Mouse (Mus musculus): ENCODE data around the gene Slc36a4. TPM values are rescaled to one million over a fixed set of nuclear protein-coding genes. Genes with fewer than 3 reads are reported as not detected.
A peak's percentile ranks its signal among the peaks of the same experiment; 100 is the strongest.

Slc36a4 gene
- polyA plus RNA-seq, 1 experiment from 2014 or later = 21.7 TPM

DNA sequence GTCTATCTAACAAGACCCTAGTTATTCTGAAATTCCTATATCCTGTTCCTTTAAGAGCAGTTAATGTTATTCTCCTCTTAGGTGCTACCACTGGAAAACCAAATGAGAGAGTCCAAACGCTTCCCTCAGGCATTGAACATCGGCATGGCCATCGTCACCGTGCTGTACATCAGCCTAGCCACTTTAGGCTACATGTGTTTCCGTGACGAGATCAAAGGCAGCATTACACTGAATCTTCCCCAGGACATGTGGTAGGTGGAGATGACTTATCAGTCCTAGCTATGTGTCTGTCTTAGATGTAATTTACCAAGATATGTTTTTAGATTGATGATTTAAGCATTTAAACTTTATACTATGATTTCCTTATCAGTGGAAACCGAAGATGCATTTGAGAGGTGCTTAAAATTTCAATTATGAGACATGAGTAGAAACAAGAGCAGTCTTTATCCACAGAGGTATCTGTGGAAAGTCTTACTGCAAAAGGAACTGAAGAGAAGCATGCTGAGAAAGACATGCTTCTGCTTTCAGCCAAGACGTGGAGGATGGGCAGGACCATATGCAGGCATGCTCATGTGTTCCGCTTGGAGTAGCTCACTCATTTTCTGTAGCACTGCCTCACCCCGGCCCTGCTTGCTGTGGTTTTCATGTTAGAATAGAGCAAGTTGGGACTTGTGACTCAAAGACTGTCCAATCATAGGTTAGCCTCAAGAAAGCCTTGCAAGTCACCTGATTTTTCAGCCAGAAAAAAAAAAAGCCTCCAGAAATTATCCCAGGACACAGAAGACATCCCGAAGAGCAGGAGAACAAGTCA lies 24.7 kb downstream of the Slc36a4 start:
- Histone ChIP-seq H3K4me3 (ENCODE audit: low read depth, low read length) (no peak overlapping the region), H3K4me1 (ENCODE audit: control insufficient read depth, insufficient read depth, low read length) (no peaks in the 10 kb centered on the region; the same call in 1 of the 2 replicates), H3K27me3 (ENCODE audit: control insufficient read depth, insufficient read depth, low read length) (no peaks in the 10 kb centered on the region), H3K9me3 (ENCODE audit: control insufficient read depth, low read length) (no peaks in the 10 kb centered on the region), H3K36me3 (ENCODE audit: control insufficient read depth, insufficient read depth, low read length) (peaks cover 5% of the 10 kb centered on the region), H3K27ac (ENCODE audit: low read depth, low read length) (no peak overlapping the region), H3K4me2 (ENCODE audit: low read depth) (no peak overlapping the region), H3K9ac (ENCODE audit: low read length) (no peak overlapping the region)
- ATAC-seq (ENCODE audit: insufficient read depth, low FRiP score, low TSS enrichment) = no peak
- no peak for DNase-seq (ENCODE audit: low spot score)
- 83% methylated on average over 11 of the region's 11 CpGs for WGBS

DNA sequence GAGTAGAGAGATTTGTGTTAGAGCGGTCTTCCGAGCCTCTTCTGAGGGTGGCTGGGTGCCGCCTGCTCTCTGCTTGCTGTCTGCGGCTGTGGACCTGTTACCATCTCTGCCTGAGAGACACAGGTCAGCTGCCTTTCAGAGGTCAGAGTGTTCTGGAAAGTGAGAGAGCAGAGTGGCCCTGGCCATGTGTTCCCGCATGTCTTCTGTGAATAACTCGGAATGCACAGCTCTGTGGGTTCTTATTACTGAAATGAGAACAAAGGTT lies 25.3 kb downstream of the Slc36a4 start:
- H3K4me1 ChIP-seq (ENCODE audit: control insufficient read depth, insufficient read depth, low read length) = no peaks in the 10 kb centered on the region; the same call in 1 of the 2 replicates
- no peak overlapping the region for H3K4me3 ChIP-seq (ENCODE audit: low read depth, low read length)
- peaks cover 5% of the 10 kb centered on the region for H3K36me3 ChIP-seq (ENCODE audit: control insufficient read depth, insufficient read depth, low read length)
- WGBS = 94% methylated on average over 6 of the region's 6 CpGs
- H3K4me2 ChIP-seq (ENCODE audit: low read depth) = no peak overlapping the region
- no peak for DNase-seq (ENCODE audit: low spot score)
- no peak overlapping the region for H3K9ac ChIP-seq (ENCODE audit: low read length)
- no peaks in the 10 kb centered on the region for H3K9me3 ChIP-seq (ENCODE audit: control insufficient read depth, low read length)
- no peak overlapping the region for H3K27ac ChIP-seq (ENCODE audit: low read depth, low read length)
- no peaks in the 10 kb centered on the region for H3K27me3 ChIP-seq (ENCODE audit: control insufficient read depth, insufficient read depth, low read length)
- no peak for ATAC-seq (ENCODE audit: insufficient read depth, low FRiP score, low TSS enrichment)

- Histone ChIP-seq H3K27ac (ENCODE audit: low read depth, low read length) (no peak overlapping the region), H3K9me3 (ENCODE audit: control insufficient read depth, low read length) (no peaks in the 10 kb centered on the region), H3K4me3 (ENCODE audit: low read depth, low read length) (no peak overlapping the region), H3K27me3 (ENCODE audit: control insufficient read depth, insufficient read depth, low read length) (no peaks in the 10 kb centered on the region), H3K36me3 (ENCODE audit: control insufficient read depth, insufficient read depth, low read length) (peaks cover 5% of the 10 kb centered on the region), H3K9ac (ENCODE audit: low read length) (no peak overlapping the region), H3K4me1 (ENCODE audit: control insufficient read depth, insufficient read depth, low read length) (no peaks in the 10 kb centered on the region; the same call in 1 of the 2 replicates), H3K4me2 (ENCODE audit: low read depth) (no peak overlapping the region)
- WGBS = 84% methylated on average over 2 of the region's 2 CpGs
- no peak for DNase-seq (ENCODE audit: low spot score)
- no peak for ATAC-seq (ENCODE audit: insufficient read depth, low FRiP score, low TSS enrichment)
These were observed 28.0 kb downstream of the Slc36a4 start for GRCm38 (mm10) chr9:15737522-15737921.

DNA sequence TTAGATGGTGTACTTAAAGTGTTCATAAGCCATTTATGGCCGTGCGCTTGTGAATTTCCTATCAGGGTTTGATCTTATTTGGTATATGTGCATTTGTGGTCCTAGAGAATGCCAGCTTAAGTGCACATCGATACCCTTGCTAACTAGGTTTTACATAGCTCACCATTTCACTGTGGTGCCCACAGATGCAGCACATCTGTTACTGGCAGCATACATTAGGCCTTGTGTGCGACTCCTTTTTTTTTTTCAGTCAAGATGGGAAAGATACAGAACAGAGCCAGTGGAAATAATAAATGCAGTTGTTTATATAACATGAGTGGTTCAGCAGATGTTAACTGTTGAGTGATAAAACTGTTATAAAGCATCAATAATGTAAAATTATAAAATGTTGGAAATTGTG lies 31.9 kb downstream of the Slc36a4 start:
- no peaks in the 10 kb centered on the region for H3K9me3 ChIP-seq (ENCODE audit: control insufficient read depth, low read length)
- peaks cover 5% of the 10 kb centered on the region for H3K36me3 ChIP-seq (ENCODE audit: control insufficient read depth, insufficient read depth, low read length)
- ATAC-seq (ENCODE audit: insufficient read depth, low FRiP score, low TSS enrichment) (no peak), DNase-seq (ENCODE audit: low spot score) (no peak)
- H3K4me2 ChIP-seq (ENCODE audit: low read depth) = no peak overlapping the region
- H3K9ac ChIP-seq (ENCODE audit: low read length) = no peak overlapping the region
- H3K4me3 ChIP-seq (ENCODE audit: low read depth, low read length) = no peak overlapping the region
- H3K27ac ChIP-seq (ENCODE audit: low read depth, low read length) = no peak overlapping the region
- no peaks in the 10 kb centered on the region for H3K27me3 ChIP-seq (ENCODE audit: control insufficient read depth, insufficient read depth, low read length)
- 86% methylated on average over 4 of the region's 4 CpGs for WGBS
- H3K4me1 ChIP-seq (ENCODE audit: control insufficient read depth, insufficient read depth, low read length) = no peaks in the 10 kb centered on the region

GRCm38 (mm10) chr9:15741931-15742330 lies 32.4 kb downstream of the Slc36a4 start:
- WGBS = 58% methylated on average over 6 of the region's 6 CpGs

GRCm38 (mm10) chr9:15745985-15746607 lies 36.6 kb downstream of the Slc36a4 start:
- 43% methylated on average over 2 of the region's 2 CpGs for WGBS
- ATAC-seq (ENCODE audit: insufficient read depth, low FRiP score, low TSS enrichment) = peak; percentile 48; the same call in 1 of the 2 replicates
- Histone ChIP-seq H3K27ac (ENCODE audit: low read depth, low read length) (no peak overlapping the region), H3K4me2 (ENCODE audit: low read depth) (no peak overlapping the region), H3K9me3 (ENCODE audit: control insufficient read depth, low read length) (no peaks in the 10 kb centered on the region), H3K9ac (ENCODE audit: low read length) (no peak overlapping the region), H3K27me3 (ENCODE audit: control insufficient read depth, insufficient read depth, low read length) (no peaks in the 10 kb centered on the region), H3K36me3 (ENCODE audit: control insufficient read depth, insufficient read depth, low read length) (no peaks in the 10 kb centered on the region), H3K4me3 (ENCODE audit: low read depth, low read length) (no peak overlapping the region), H3K4me1 (ENCODE audit: control insufficient read depth, insufficient read depth, low read length) (0 out of 2 replicates have a peak, but pooled peaks cover 4% of the 10 kb centered on the region)
- peak; percentile 31 for DNase-seq (ENCODE audit: low spot score)

More at GRCm38 (mm10) chr9:15741931-15742330, 32.4 kb downstream of the Slc36a4 start:
- ATAC-seq (ENCODE audit: insufficient read depth, low FRiP score, low TSS enrichment) = peak; percentile 52; the same call in 1 of the 2 replicates
- no peak for DNase-seq (ENCODE audit: low spot score)
- Histone ChIP-seq H3K27me3 (ENCODE audit: control insufficient read depth, insufficient read depth, low read length) (no peaks in the 10 kb centered on the region), H3K9ac (ENCODE audit: low read length) (no peak overlapping the region), H3K27ac (ENCODE audit: low read depth, low read length) (no peak overlapping the region), H3K4me3 (ENCODE audit: low read depth, low read length) (no peak overlapping the region), H3K4me2 (ENCODE audit: low read depth) (no peak overlapping the region), H3K9me3 (ENCODE audit: control insufficient read depth, low read length) (no peaks in the 10 kb centered on the region), H3K4me1 (ENCODE audit: control insufficient read depth, insufficient read depth, low read length) (0 out of 2 replicates have a peak, but pooled peaks cover 4% of the 10 kb centered on the region), H3K36me3 (ENCODE audit: control insufficient read depth, insufficient read depth, low read length) (peaks cover 5% of the 10 kb centered on the region)

DNA sequence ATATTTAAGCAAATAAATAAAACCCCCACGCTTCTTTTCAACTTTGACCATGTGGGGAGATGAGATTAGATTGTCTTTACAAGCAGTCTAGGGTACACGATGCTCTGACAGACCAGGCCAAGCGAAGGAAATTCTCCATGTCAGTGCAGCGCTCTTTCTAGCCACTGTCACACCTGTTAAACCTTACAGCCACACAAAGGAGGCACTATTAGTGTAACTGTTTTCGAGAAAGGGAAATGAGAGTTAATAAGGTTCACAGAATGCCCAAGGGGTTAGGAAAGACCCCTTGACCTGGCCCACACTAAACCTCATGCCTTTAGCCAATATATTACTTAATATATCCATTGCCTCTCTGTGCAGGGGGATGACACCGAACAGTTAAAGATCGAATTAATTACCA lies 37.1 kb downstream of the Slc36a4 start:
- no peak overlapping the region for H3K4me2 ChIP-seq (ENCODE audit: low read depth)
- no peaks in the 10 kb centered on the region for H3K27me3 ChIP-seq (ENCODE audit: control insufficient read depth, insufficient read depth, low read length)
- 0 out of 2 replicates have a peak, but pooled peaks cover 4% of the 10 kb centered on the region for H3K4me1 ChIP-seq (ENCODE audit: control insufficient read depth, insufficient read depth, low read length)
- no peaks in the 10 kb centered on the region for H3K9me3 ChIP-seq (ENCODE audit: control insufficient read depth, low read length)
- ATAC-seq (ENCODE audit: insufficient read depth, low FRiP score, low TSS enrichment) (peak; percentile 37), DNase-seq (ENCODE audit: low spot score) (peak; percentile 12)
- no peak overlapping the region for H3K9ac ChIP-seq (ENCODE audit: low read length)
- no peaks in the 10 kb centered on the region for H3K36me3 ChIP-seq (ENCODE audit: control insufficient read depth, insufficient read depth, low read length)
- 33% methylated on average over 7 of the region's 7 CpGs for WGBS
- no peak overlapping the region for H3K27ac ChIP-seq (ENCODE audit: low read depth, low read length)
- H3K4me3 ChIP-seq (ENCODE audit: low read depth, low read length) = no peak overlapping the region

- Histone ChIP-seq H3K9me3 (ENCODE audit: control insufficient read depth, low read length) (no peaks in the 10 kb centered on the region), H3K4me1 (ENCODE audit: control insufficient read depth, insufficient read depth, low read length) (0 out of 2 replicates have a peak, but pooled peaks cover 4% of the 10 kb centered on the region), H3K27me3 (ENCODE audit: control insufficient read depth, insufficient read depth, low read length) (no peaks in the 10 kb centered on the region), H3K9ac (ENCODE audit: low read length) (no peak overlapping the region), H3K4me3 (ENCODE audit: low read depth, low read length) (no peak overlapping the region), H3K27ac (ENCODE audit: low read depth, low read length) (no peak overlapping the region), H3K4me2 (ENCODE audit: low read depth) (no peak overlapping the region), H3K36me3 (ENCODE audit: control insufficient read depth, insufficient read depth, low read length) (no peaks in the 10 kb centered on the region)
- WGBS = 71% methylated on average over 5 of the region's 5 CpGs
- ATAC-seq (ENCODE audit: insufficient read depth, low FRiP score, low TSS enrichment) (no peak), DNase-seq (ENCODE audit: low spot score) (no peak)
These were observed 38.8 kb downstream of the Slc36a4 start for GRCm38 (mm10) chr9:15748383-15748782.

DNA sequence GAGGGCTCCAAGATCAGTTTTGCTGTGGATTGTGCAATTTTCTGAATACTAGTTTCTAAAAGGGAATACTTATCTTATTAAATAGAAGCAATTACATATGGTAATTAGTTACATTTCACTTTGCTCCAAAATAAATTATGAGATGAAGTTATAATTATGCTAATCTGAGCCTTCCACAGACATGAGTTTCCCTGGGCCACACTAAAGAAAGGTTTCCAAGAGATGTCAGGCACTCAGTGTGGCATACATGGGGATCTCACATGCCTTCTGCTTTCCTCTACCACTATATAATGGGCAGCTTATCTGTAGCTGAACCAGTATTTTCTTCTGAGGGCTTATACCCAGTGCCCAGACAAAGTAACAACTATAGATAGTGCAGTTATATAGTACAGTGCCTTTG lies 49.8 kb downstream of the Slc36a4 start:
- no peaks in the 10 kb centered on the region for H3K4me1 ChIP-seq (ENCODE audit: control insufficient read depth, insufficient read depth, low read length)
- no peak overlapping the region for H3K4me3 ChIP-seq (ENCODE audit: low read depth, low read length)
- ATAC-seq (ENCODE audit: insufficient read depth, low FRiP score, low TSS enrichment) (no peak), DNase-seq (ENCODE audit: low spot score) (no peak)
- H3K9ac ChIP-seq (ENCODE audit: low read length) = no peak overlapping the region
- H3K4me2 ChIP-seq (ENCODE audit: low read depth) = no peak overlapping the region
- H3K9me3 ChIP-seq (ENCODE audit: control insufficient read depth, low read length) = no peaks in the 10 kb centered on the region
- H3K36me3 ChIP-seq (ENCODE audit: control insufficient read depth, insufficient read depth, low read length) = no peaks in the 10 kb centered on the region
- no peaks in the 10 kb centered on the region for H3K27me3 ChIP-seq (ENCODE audit: control insufficient read depth, insufficient read depth, low read length)
- no peak overlapping the region for H3K27ac ChIP-seq (ENCODE audit: low read depth, low read length)

Measured in neural tube, embryonic 11.5 days (tissue).